16 mouse cellular contexts compared by ENCODE assay signal in the genomic region with DNA sequence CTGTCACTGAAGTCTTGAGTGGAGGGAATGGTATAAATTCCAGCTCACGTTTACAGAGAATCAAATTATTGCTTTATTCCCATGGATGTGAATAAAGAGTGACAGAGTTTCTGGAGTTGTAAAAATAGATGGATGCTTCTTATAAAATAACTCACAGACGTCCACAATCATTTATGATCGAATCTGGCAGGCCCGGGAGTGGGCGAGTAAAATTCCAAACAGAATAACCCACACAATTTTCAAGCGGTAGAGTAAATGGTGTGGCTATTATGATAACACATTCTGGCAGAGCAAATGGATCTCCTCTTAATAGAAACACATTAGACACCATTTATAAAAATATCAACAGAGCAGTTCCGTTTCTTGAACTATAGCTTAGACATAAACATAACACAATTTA.
"Had no signal": no experiment of that assay in that cellular context is flagged by ENCODE, and none has a peak within 500 bp of the region (broad histone marks: within the 10 kb centered on the region; RNA-seq: fewer than 3 reads in every experiment).

No protein-coding gene starts in this region.

- H3K27me3 ChIP-seq: limb, embryonic 13.5 days; midbrain, embryonic 13.5 days; stomach, embryonic 15.5 days had no signal

- DNase-seq: kidney, adult 11 months; kidney, adult 9 months; kidney, postnatal 4 days; left cerebral cortex, postnatal 4 days; lung, adult 18-20 months; lung, postnatal 36 days; retina, postnatal 1 day; right cerebral cortex, postnatal 4 days; thymus, postnatal 4 days had no signal

- H3K36me3 ChIP-seq: limb, embryonic 13.5 days; midbrain, embryonic 13.5 days; stomach, embryonic 15.5 days had no signal

- H3K4me2 ChIP-seq: limb, embryonic 13.5 days; midbrain, embryonic 13.5 days; stomach, embryonic 15.5 days had no signal

- ATAC-seq: hindbrain, postnatal 0 days; lung, postnatal 0 days; midbrain, embryonic 13.5 days had no signal

- H3K9me3 ChIP-seq: limb, embryonic 13.5 days; stomach, embryonic 15.5 days had no signal

- H3K27ac ChIP-seq: hindbrain, postnatal 0 days; kidney, postnatal 0 days; limb, embryonic 13.5 days; liver, embryonic 14.5 days; midbrain, embryonic 13.5 days; stomach, embryonic 15.5 days had no signal

- H3K9ac ChIP-seq: limb, embryonic 13.5 days; liver, embryonic 14.5 days; midbrain, embryonic 13.5 days; stomach, embryonic 15.5 days had no signal

- H3K4me3 ChIP-seq: limb, embryonic 13.5 days; midbrain, embryonic 13.5 days; stomach, embryonic 15.5 days had no signal

- H3K4me1 ChIP-seq: midbrain, embryonic 13.5 days; stomach, embryonic 15.5 days had no signal
